Mouse (Mus musculus) lung, embryonic 15.5 days (tissue): ENCODE data around the gene Cela2a. TPM values are rescaled to one million over a fixed set of nuclear protein-coding genes. Genes with fewer than 3 reads are reported as not detected.
"Not testable (repeated sequence)": the region's sequence is repeated elsewhere in the genome, so short reads cannot be mapped to it uniquely, and the experiment has no call there.

Experiments
- ATAC-seq: fragments of 200-750 bp; cut with Nextera tagmentation; 2 replicates; pipeline ENCODE4 v1.8.0; 2017; ENCODE audit warnings: moderate number of reproducible peaks, borderline replicate concordance; ENCODE audit not compliant: low FRiP score, low TSS enrichment; ENCODE audit errors: extremely low read depth
- H3K27ac ChIP-seq: fragments of 300-500 bp; sonication (generic); 2 replicates; pipeline ENCODE4 v1.5.1; 2015; ENCODE audit warnings: moderate library complexity, mild to moderate bottlenecking, inconsistent platforms
- H3K27me3 ChIP-seq: fragments of 300-500 bp; sonication (generic); 2 replicates; pipeline ENCODE4 v1.6.1; 2015; ENCODE audit warnings: inconsistent platforms
- H3K36me3 ChIP-seq: fragments of 300-500 bp; sonication (generic); 2 replicates; pipeline ENCODE4 v1.6.1; 2015; ENCODE audit warnings: inconsistent platforms
- H3K4me1 ChIP-seq: fragments of 300-500 bp; sonication (generic); 2 replicates; pipeline ENCODE4 v1.6.1; 2015; ENCODE audit warnings: inconsistent platforms
- H3K4me2 ChIP-seq: fragments of 300-500 bp; sonication (generic); 2 replicates; pipeline ENCODE4 v1.6.1; 2015; ENCODE audit warnings: inconsistent platforms, mild to moderate bottlenecking, moderate library complexity
- H3K4me3 ChIP-seq: fragments of 300-500 bp; sonication (generic); 2 replicates; pipeline ENCODE4 v1.5.1; 2015; ENCODE audit warnings: mild to moderate bottlenecking, inconsistent platforms
- H3K9ac ChIP-seq: fragments of 300-500 bp; sonication (generic); 2 replicates; pipeline ENCODE4 v1.6.1; 2015; ENCODE audit warnings: inconsistent platforms
- H3K9me3 ChIP-seq: fragments of 300-500 bp; sonication (generic); 2 replicates; pipeline ENCODE4 v1.6.1; 2016; ENCODE audit warnings: inconsistent platforms
- WGBS: fragments of 180-500 bp; shearing (Covaris S2); methylation state at CpG from one replicate; pipeline ENCODE4 v1.1.7; 2015; 5-methylcytosine and 5-hydroxymethylcytosine counted together
- polyA plus RNA-seq: library from polyadenylated mRNA; unstranded; fragments of >200 nt; fragmentation: Nextera tagmentation; extraction: Ambion mirVana; gene quantifications from 2 replicates; pipeline ENCODE4 v1.2.1, GENCODE M21; 2015

Cela2a gene
- polyA plus RNA-seq, 1 experiment from 2014 or later = not detected

- H3K9me3 ChIP-seq = no peaks in the 10 kb centered on the region
- peaks cover 48% of the 10 kb centered on the region for H3K36me3 ChIP-seq
- no peak overlapping the region for H3K4me2 ChIP-seq
- H3K4me1 ChIP-seq = peaks cover 9% of the 10 kb centered on the region; the same call in 1 of the 2 replicates
- WGBS = 96% methylated on average over 8 of the region's 8 CpGs
- H3K9ac ChIP-seq = no peak overlapping the region
- H3K4me3 ChIP-seq = no peak overlapping the region
- no peaks in the 10 kb centered on the region for H3K27me3 ChIP-seq
- ATAC-seq = no peak
- no peak overlapping the region for H3K27ac ChIP-seq
Observed at GRCm38 (mm10) chr4:141781201-141781985, 44.6 kb downstream of the Cela2a start.

- H3K36me3 ChIP-seq = peaks cover 62% of the 10 kb centered on the region
- no peak overlapping the region for H3K4me3 ChIP-seq
- H3K9ac ChIP-seq = no peak overlapping the region
- no peaks in the 10 kb centered on the region for H3K9me3 ChIP-seq
- no peak overlapping the region for H3K4me2 ChIP-seq
- WGBS = 76% methylated on average over 8 of the region's 8 CpGs
- no peak for ATAC-seq
- H3K27ac ChIP-seq = no peak overlapping the region
- no peaks in the 10 kb centered on the region for H3K27me3 ChIP-seq
- H3K4me1 ChIP-seq = no peaks in the 10 kb centered on the region
Observed at GRCm38 (mm10) chr4:141779828-141780227, 46.1 kb downstream of the Cela2a start.

GRCm38 (mm10) chr4:141773019-141773418 lies 52.9 kb downstream of the Cela2a start:
- not testable (repeated sequence) for H3K4me3 ChIP-seq, ATAC-seq, H3K9me3 ChIP-seq, H3K4me2 ChIP-seq, H3K9ac ChIP-seq, H3K27ac ChIP-seq, H3K27me3 ChIP-seq
- 86% methylated on average over 4 of the region's 4 CpGs for WGBS
- peaks cover 47% of the 10 kb centered on the region for H3K36me3 ChIP-seq
- peaks cover 14% of the 10 kb centered on the region; the same call in 1 of the 2 replicates for H3K4me1 ChIP-seq

- H3K4me2 ChIP-seq = no peak overlapping the region
- H3K9ac ChIP-seq = no peak overlapping the region
- WGBS = 85% methylated on average over 8 of the region's 8 CpGs
- no peak for ATAC-seq
- no peak overlapping the region for H3K27ac ChIP-seq
- peaks cover 47% of the 10 kb centered on the region for H3K36me3 ChIP-seq
- no peaks in the 10 kb centered on the region for H3K27me3 ChIP-seq
- peaks cover 26% of the 10 kb centered on the region for H3K4me1 ChIP-seq
- no peak overlapping the region for H3K4me3 ChIP-seq
- no peaks in the 10 kb centered on the region for H3K9me3 ChIP-seq
Observed at GRCm38 (mm10) chr4:141771823-141772222, 54.1 kb downstream of the Cela2a start.

GRCm38 (mm10) chr4:141769501-141770160 lies 56.3 kb downstream of the Cela2a start:
- ATAC-seq = no peak
- H3K4me3 ChIP-seq = no peak overlapping the region
- H3K9me3 ChIP-seq = no peaks in the 10 kb centered on the region
- WGBS = 38% methylated on average over 8 of the region's 8 CpGs
- peaks cover 34% of the 10 kb centered on the region for H3K4me1 ChIP-seq
- no peak overlapping the region for H3K27ac ChIP-seq
- peaks cover 37% of the 10 kb centered on the region for H3K36me3 ChIP-seq
- H3K9ac ChIP-seq = no peak overlapping the region
- no peaks in the 10 kb centered on the region for H3K27me3 ChIP-seq
- no peak overlapping the region for H3K4me2 ChIP-seq

GRCm38 (mm10) chr4:141767353-141768036 lies 58.5 kb downstream of the Cela2a start:
- WGBS = 52% methylated on average over 19 of the region's 19 CpGs
- Histone ChIP-seq H3K27ac (peak overlapping the region; percentile 91), H3K4me2 (peak overlapping the region; percentile 21), H3K9me3 (no peaks in the 10 kb centered on the region), H3K27me3 (no peaks in the 10 kb centered on the region), H3K36me3 (peaks cover 42% of the 10 kb centered on the region), H3K9ac (no peak overlapping the region), H3K4me3 (no peak overlapping the region), H3K4me1 (peaks cover 34% of the 10 kb centered on the region)
- peak; percentile 79 for ATAC-seq

GRCm38 (mm10) chr4:141766668-141767352 lies 59.1 kb downstream of the Cela2a start:
- Histone ChIP-seq H3K27me3 (no peaks in the 10 kb centered on the region), H3K27ac (peak overlapping the region; percentile 91), H3K4me2 (peak overlapping the region; percentile 21), H3K4me3 (no peak overlapping the region), H3K4me1 (peaks cover 34% of the 10 kb centered on the region), H3K9me3 (no peaks in the 10 kb centered on the region), H3K36me3 (peaks cover 48% of the 10 kb centered on the region), H3K9ac (no peak overlapping the region)
- ATAC-seq = peak; percentile 86
- 35% methylated on average over 19 of the region's 19 CpGs for WGBS

- Histone ChIP-seq H3K36me3 (peaks cover 52% of the 10 kb centered on the region), H3K27ac (peak overlapping the region; percentile 91), H3K27me3 (no peaks in the 10 kb centered on the region), H3K4me2 (peak overlapping the region; percentile 21), H3K4me1 (peaks cover 34% of the 10 kb centered on the region), H3K9me3 (no peaks in the 10 kb centered on the region), H3K4me3 (no peak overlapping the region), H3K9ac (no peak overlapping the region)
- no peak for ATAC-seq
- WGBS = 64% methylated on average over 8 of the region's 8 CpGs
Observed at GRCm38 (mm10) chr4:141766316-141766667, 59.7 kb downstream of the Cela2a start.

- H3K9ac ChIP-seq = no peak overlapping the region
- no peaks in the 10 kb centered on the region for H3K9me3 ChIP-seq
- H3K27me3 ChIP-seq = no peaks in the 10 kb centered on the region
- H3K4me3 ChIP-seq = no peak overlapping the region
- H3K36me3 ChIP-seq = peaks cover 47% of the 10 kb centered on the region
- ATAC-seq = no peak
- H3K4me2 ChIP-seq = no peak overlapping the region
- no peak overlapping the region for H3K27ac ChIP-seq
- H3K4me1 ChIP-seq = peaks cover 32% of the 10 kb centered on the region
- 93% methylated on average over 3 of the region's 3 CpGs for WGBS
Observed at GRCm38 (mm10) chr4:141765008-141765407, 61.0 kb downstream of the Cela2a start.
